Mouse (Mus musculus): ENCODE results near the gene Serinc3.

Gene Serinc3

DNA sequence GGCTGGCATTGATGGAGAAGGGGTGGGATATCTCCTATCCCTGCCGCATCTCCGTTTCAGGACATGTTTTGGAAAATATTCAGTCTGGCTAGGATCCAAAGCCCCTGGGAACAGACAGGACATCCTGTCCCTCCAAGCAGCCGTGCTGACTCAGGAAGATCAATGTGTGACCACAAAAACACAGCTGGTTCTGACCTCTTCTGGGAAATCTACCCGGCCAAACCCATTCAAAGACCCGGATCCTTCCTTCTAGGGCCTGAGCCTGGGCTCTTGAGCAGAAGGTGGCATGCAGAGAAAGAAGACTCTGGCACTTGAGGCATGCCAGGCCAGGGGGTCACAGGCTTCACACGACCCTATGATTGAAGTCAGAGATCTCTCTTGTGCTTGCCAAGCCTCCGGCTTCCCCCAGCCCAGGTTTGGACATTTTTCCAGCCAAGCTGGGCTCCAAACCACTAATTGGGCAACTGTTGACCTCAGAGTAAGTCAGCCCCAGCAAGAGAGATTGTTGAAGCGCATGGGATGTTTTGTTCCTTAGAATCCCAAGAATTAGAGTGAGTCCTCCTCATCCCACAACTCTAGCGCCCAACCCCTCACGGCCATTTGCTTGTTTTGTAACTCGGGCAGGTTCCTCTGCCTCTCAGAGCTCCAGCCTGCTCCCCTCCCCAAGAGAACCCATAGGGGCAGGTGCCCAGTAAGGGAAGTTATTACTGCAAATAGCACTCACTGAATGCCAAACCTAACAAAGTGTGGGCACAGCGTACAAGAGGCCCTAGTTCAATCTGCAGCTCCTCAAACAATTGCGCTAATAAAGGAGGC lies 48.7 kb downstream of the Serinc3 start:
- no peak for DNase-seq (ENCODE audit: extremely low read depth, low read depth)

- DNase-seq (ENCODE audit: extremely low read depth, low read depth) = no peak
Measured at GRCm38 (mm10) chr2:163595119-163595518, 49.8 kb downstream of the Serinc3 start.

DNA sequence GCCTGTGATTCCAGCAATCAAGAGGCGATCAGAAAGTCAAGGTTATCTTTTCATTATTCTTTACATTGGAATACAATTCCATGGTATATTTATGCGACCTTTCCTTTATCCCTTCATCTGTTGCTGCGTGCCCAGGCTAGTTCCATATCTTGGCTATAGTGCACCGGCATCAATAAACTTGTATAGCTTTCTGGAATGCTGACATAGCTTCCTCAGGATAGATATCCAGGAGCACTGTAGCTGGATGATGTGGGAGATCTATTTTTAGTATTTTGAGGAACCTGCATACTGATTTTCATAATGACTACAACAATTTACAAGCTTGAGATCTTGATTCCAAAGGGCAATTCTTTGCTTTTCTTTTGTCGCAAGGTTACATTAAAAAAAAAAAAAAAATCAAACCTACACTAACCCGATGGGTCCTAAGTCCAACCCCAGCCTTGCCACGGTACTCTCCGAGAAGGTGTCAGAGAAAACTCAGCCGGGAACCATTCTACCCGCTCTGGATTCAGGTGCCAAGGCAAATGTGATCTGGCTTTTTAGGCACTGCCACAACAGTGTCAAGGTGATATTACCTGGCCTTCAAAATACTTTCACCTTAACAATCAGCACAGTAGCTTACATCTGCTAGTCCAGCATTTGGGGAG lies 51.2 kb downstream of the Serinc3 start:
- no peak for DNase-seq (ENCODE audit: extremely low read depth, low read depth)

GRCm38 (mm10) chr2:163592084-163592483 lies 52.8 kb downstream of the Serinc3 start:
- no peak for DNase-seq (ENCODE audit: extremely low read depth, low read depth)

DNA sequence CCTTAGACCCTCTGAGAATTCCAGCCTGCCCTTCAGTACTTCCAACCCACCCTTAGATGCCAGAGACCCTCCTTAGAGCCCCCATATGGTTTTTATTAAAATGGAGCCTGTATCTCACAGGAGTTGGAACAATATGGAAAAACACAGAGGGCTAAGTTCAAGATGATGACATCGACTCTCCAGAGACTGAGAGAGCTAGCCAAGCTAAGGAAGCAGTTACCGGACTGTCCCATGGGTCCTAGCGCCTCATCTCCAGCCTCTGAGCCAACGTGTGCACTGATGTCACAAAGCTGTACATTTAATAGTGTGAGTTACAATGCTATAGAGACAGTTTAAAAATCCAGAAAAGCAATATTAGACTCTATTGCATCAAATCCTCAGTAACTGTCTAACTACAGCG lies 53.9 kb downstream of the Serinc3 start:
- DNase-seq (ENCODE audit: extremely low read depth, low read depth) = no peak

DNA sequence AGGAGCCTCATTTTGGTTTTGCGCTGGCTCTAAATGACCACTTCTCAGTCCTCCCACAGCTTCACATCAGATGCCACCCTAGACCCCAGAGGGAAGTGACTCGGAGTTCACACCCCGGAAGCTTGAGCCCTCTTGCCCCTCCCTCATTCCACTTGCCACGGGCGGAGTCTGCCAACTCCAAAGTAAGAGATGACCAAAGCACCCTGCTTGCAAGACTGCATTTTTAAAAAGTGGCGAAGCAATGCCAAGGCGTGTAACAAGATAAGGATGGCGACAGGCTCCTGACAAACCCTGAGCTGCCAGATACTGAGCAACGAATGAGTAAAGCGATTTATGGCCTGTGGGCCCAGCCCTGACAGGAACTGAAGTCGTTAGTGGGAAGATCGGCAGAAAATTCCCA lies 54.7 kb downstream of the Serinc3 start:
- DNase-seq (ENCODE audit: extremely low read depth, low read depth) = peak; percentile 60

DNA sequence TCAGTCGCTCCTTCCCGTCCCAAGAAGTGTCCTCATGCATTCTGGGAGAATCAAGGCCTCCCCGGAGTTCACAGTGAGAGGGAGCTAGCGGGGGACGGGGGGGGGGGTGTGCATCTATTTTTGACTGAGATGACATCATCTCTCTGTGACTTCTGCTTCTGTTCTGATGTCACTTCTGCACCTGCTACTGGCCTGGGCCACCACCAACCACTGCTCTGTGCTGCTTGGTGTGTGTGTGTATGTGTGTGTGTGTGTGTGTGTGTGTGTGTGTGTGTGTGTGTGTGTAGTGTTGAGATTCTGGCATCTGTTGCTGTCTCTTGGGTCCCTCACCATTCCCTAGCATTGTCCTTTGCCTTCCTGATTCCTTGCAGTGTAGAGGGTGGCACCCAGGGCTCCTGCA lies 57.4 kb downstream of the Serinc3 start:
- no peak for DNase-seq (ENCODE audit: extremely low read depth, low read depth)

- no peak for DNase-seq (ENCODE audit: extremely low read depth, low read depth)
Measured at GRCm38 (mm10) chr2:163586384-163587261, 58.3 kb downstream of the Serinc3 start.

GRCm38 (mm10) chr2:163584088-163584426 lies 60.9 kb downstream of the Serinc3 start:
- no peak for DNase-seq (ENCODE audit: extremely low read depth, low read depth)

GRCm38 (mm10) chr2:163583226-163584087 lies 61.5 kb downstream of the Serinc3 start:
- DNase-seq (ENCODE audit: extremely low read depth, low read depth) = no peak

DNA sequence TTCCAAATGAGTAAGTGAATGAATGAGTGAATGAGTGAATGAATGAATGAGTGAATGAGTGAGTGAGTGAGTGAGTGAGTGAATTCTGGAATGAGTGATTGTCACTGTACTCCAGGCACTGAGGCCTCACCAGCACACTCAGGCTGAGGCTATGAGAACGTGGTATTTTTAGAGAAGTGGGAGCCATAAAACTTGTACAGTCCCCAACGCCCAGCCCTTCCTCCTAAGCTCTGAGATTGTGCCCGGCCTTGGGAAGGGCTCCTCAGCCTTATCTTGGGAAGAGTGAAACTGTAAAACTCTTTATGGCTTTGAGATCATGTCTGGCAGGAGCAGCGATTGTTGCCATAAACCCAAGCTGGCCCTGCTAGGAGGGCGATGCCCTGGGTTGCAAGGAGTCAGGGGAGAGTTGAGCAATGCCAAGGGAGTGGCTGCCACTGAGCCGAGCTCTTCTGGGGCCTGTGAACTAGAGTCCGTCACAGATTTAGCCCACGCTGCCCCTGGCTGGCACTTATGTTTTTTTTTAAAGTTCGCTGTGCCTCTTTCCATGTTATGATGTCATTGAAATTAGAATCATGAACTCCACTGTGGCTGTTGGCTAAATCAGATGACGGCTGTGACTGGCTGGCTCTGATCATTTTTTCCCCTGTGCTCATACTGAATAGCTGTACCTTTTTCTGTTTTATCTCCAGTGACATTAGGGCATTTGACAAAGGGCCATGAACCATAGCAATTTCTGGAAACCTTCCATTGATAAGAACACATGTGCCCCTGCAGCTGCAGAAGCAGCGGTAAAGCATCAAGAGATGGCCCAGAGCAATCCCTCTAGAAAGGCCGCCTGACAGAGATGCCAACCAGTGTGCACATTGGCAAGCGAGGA lies 64.6 kb downstream of the Serinc3 start:
- no peak for DNase-seq (ENCODE audit: extremely low read depth, low read depth)

GRCm38 (mm10) chr2:163577986-163578385 lies 66.9 kb downstream of the Serinc3 start:
- DNase-seq (ENCODE audit: extremely low read depth, low read depth) = no peak

DNA sequence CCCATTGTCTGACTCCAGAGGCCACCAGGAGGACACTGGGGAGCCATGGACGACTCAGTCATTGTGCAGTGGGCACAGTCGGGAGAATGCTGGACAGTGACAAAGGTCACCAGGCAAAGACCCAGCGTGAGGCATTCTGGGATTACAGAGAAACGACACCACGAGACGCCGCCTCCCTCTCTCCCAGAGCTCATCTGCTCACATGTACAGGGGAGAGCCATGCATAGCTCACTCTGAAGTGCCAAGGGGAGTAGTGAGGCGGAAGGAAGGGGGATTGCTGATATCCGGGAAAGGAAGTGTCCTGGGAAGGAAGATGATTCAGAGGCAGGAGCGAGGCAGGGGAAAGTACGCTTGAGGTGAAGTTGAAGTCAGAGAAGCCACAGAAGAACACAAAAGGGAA lies 69.7 kb downstream of the Serinc3 start:
- DNase-seq (ENCODE audit: extremely low read depth, low read depth) = no peak

DNA sequence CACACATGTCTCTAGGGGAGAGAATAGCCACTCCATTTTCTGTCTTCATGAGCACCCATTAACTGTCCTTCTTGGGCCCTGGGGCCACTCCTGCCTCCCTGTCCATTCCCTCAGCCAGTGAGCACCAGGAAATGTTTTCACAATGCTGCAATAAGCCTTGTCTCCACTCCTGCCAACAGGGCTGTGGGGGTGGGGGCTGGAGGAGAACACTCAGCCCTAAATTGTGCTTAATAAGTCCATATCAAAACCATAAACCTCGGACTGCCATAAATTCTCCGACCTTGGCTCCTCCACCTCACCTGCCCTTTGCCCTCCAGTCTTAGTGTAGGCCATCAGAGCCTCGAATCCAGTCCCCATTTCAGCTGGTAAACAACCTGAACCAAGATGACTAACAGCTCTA lies 70.6 kb downstream of the Serinc3 start:
- DNase-seq (ENCODE audit: extremely low read depth, low read depth) = no peak
